Mouse (Mus musculus) embryonic facial prominence, embryonic 15.5 days (tissue): Measurements from ENCODE around the gene Hoxc12. TPM values are rescaled to one million over a fixed set of nuclear protein-coding genes. Genes with fewer than 3 reads are reported as not detected.

Source experiments
- ATAC-seq: fragments of 200-750 bp; cut with Nextera tagmentation; 2 replicates; pipeline ENCODE4 v1.8.0; 2017; ENCODE audit warnings: low read depth, moderate TSS enrichment; ENCODE audit not compliant: insufficient number of reproducible peaks, low FRiP score, low TSS enrichment
- H3K27ac ChIP-seq: fragments of 300-500 bp; sonication (generic); replicated peaks from 2 replicates; pipeline ENCODE4 v1.5.1; 2015; ENCODE audit warnings: mild to moderate bottlenecking, inconsistent platforms
- H3K27me3 ChIP-seq: fragments of 300-500 bp; sonication (generic); 2 replicates; pipeline ENCODE4 v1.6.1; 2015; ENCODE audit warnings: inconsistent platforms
- H3K36me3 ChIP-seq: fragments of 300-500 bp; sonication (generic); 2 replicates; pipeline ENCODE4 v1.6.1; 2015; ENCODE audit warnings: mild to moderate bottlenecking, inconsistent platforms
- H3K4me1 ChIP-seq: fragments of 300-500 bp; sonication (generic); 2 replicates; pipeline ENCODE4 v1.6.1; 2015; ENCODE audit warnings: inconsistent platforms
- H3K4me2 ChIP-seq: fragments of 300-500 bp; sonication (generic); replicated peaks from 2 replicates; pipeline ENCODE4 v1.6.1; 2015; ENCODE audit warnings: mild to moderate bottlenecking, inconsistent platforms
- H3K4me3 ChIP-seq: fragments of 300-500 bp; sonication (generic); replicated peaks from 2 replicates; pipeline ENCODE4 v1.5.1; 2015; ENCODE audit warnings: mild to moderate bottlenecking, inconsistent platforms
- H3K9ac ChIP-seq: fragments of 300-500 bp; sonication (generic); 2 replicates; pipeline ENCODE4 v1.6.1; 2015; ENCODE audit warnings: inconsistent platforms
- H3K9me3 ChIP-seq: fragments of 300-500 bp; sonication (generic); replicated peaks from 2 replicates; pipeline ENCODE4 v1.6.1; 2016; ENCODE audit warnings: inconsistent platforms
- WGBS: fragments of 180-500 bp; shearing (Covaris S2); methylation state at CpG from one replicate; pipeline ENCODE4 v1.1.7; 2015; 5-methylcytosine and 5-hydroxymethylcytosine counted together
- polyA plus RNA-seq: library from polyadenylated mRNA; unstranded; fragments of >200 nt; fragmentation: Nextera tagmentation; extraction: Ambion mirVana; gene quantifications from 2 replicates; pipeline ENCODE4 v1.2.1, GENCODE M21; 2015

Gene Hoxc12
- polyA plus RNA-seq, 1 experiment from 2014 or later = 0.21 TPM

- Histone ChIP-seq H3K27ac (no peak overlapping the region), H3K9me3 (no peaks in the 10 kb centered on the region), H3K4me3 (no peak overlapping the region), H3K27me3 (peaks cover 94% of the 10 kb centered on the region), H3K9ac (no peak overlapping the region), H3K4me2 (no peak overlapping the region), H3K36me3 (no peaks in the 10 kb centered on the region), H3K4me1 (no peaks in the 10 kb centered on the region)
- no peak for ATAC-seq
- 1% methylated on average over 28 of the region's 28 CpGs for WGBS
These were observed 18.4 kb downstream of the Hoxc12 start for GRCm38 (mm10) chr15:102955007-102955382.

- H3K27ac ChIP-seq = no peak overlapping the region
- H3K9ac ChIP-seq = no peak overlapping the region
- no peaks in the 10 kb centered on the region for H3K4me1 ChIP-seq
- H3K27me3 ChIP-seq = peaks cover 95% of the 10 kb centered on the region
- H3K9me3 ChIP-seq = no peaks in the 10 kb centered on the region
- H3K4me3 ChIP-seq = no peak overlapping the region
- WGBS = 1% methylated on average over 40 of the region's 40 CpGs
- ATAC-seq = no peak
- H3K36me3 ChIP-seq = no peaks in the 10 kb centered on the region
- H3K4me2 ChIP-seq = no peak overlapping the region
These were observed 19.5 kb downstream of the Hoxc12 start for GRCm38 (mm10) chr15:102955833-102956640.

GRCm38 (mm10) chr15:102956906-102957305 is 20.3 kb downstream of the Hoxc12 start:
- Histone ChIP-seq H3K27me3 (peaks cover 94% of the 10 kb centered on the region), H3K4me3 (no peak overlapping the region), H3K27ac (no peak overlapping the region), H3K4me2 (no peak overlapping the region), H3K9me3 (no peaks in the 10 kb centered on the region), H3K36me3 (no peaks in the 10 kb centered on the region), H3K9ac (no peak overlapping the region), H3K4me1 (no peaks in the 10 kb centered on the region)
- under 1% methylated on average over 12 of the region's 12 CpGs for WGBS
- no peak for ATAC-seq

- no peak overlapping the region for H3K27ac ChIP-seq
- no peaks in the 10 kb centered on the region for H3K9me3 ChIP-seq
- under 1% methylated on average over 13 of the region's 13 CpGs for WGBS
- H3K9ac ChIP-seq = no peak overlapping the region
- H3K4me3 ChIP-seq = no peak overlapping the region
- no peaks in the 10 kb centered on the region for H3K36me3 ChIP-seq
- peaks cover 92% of the 10 kb centered on the region for H3K27me3 ChIP-seq
- H3K4me1 ChIP-seq = no peaks in the 10 kb centered on the region
- ATAC-seq = no peak
- H3K4me2 ChIP-seq = no peak overlapping the region
These were observed 23.2 kb downstream of the Hoxc12 start for GRCm38 (mm10) chr15:102959663-102960191.

GRCm38 (mm10) chr15:102961728-102962127 is 25.2 kb downstream of the Hoxc12 start:
- H3K27me3 ChIP-seq = peaks cover 94% of the 10 kb centered on the region
- no peak overlapping the region for H3K9ac ChIP-seq
- H3K27ac ChIP-seq = no peak overlapping the region
- H3K4me2 ChIP-seq = no peak overlapping the region
- peaks cover 4% of the 10 kb centered on the region; the same call in 1 of the 2 replicates for H3K4me1 ChIP-seq
- H3K36me3 ChIP-seq = no peaks in the 10 kb centered on the region
- H3K4me3 ChIP-seq = no peak overlapping the region
- WGBS = 1% methylated on average over 6 of the region's 6 CpGs
- no peaks in the 10 kb centered on the region for H3K9me3 ChIP-seq
- no peak for ATAC-seq

- Histone ChIP-seq H3K4me1 (peaks cover 8% of the 10 kb centered on the region; the same call in 1 of the 2 replicates), H3K27me3 (peaks cover 94% of the 10 kb centered on the region), H3K27ac (no peak overlapping the region), H3K9me3 (no peaks in the 10 kb centered on the region), H3K9ac (no peak overlapping the region), H3K36me3 (no peaks in the 10 kb centered on the region), H3K4me2 (no peak overlapping the region), H3K4me3 (no peak overlapping the region)
- ATAC-seq = no peak
- 2% methylated on average over 13 of the region's 13 CpGs for WGBS
These were observed 25.9 kb downstream of the Hoxc12 start for GRCm38 (mm10) chr15:102962492-102962891.

- H3K4me1 ChIP-seq = peaks cover 8% of the 10 kb centered on the region; the same call in 1 of the 2 replicates
- H3K9ac ChIP-seq = no peak overlapping the region
- H3K4me2 ChIP-seq = no peak overlapping the region
These were observed 26.7 kb downstream of the Hoxc12 start for GRCm38 (mm10) chr15:102963259-102963658.

GRCm38 (mm10) chr15:102963671-102964640 is 27.4 kb downstream of the Hoxc12 start:
- no peaks in the 10 kb centered on the region for H3K36me3 ChIP-seq
- H3K9me3 ChIP-seq = no peaks in the 10 kb centered on the region
- H3K4me1 ChIP-seq = peaks cover 8% of the 10 kb centered on the region; the same call in 1 of the 2 replicates
- 2% methylated on average over 28 of the region's 28 CpGs for WGBS
- H3K9ac ChIP-seq = no peak overlapping the region
- H3K4me2 ChIP-seq = 0 out of 2 replicates have a peak overlapping the region, but pooled peaks have one; percentile 4
- H3K27ac ChIP-seq = no peak overlapping the region
- no peak overlapping the region for H3K4me3 ChIP-seq
- no peak for ATAC-seq
- peaks cover 92% of the 10 kb centered on the region for H3K27me3 ChIP-seq

More at GRCm38 (mm10) chr15:102963259-102963658, 26.7 kb downstream of the Hoxc12 start:
- Histone ChIP-seq H3K27ac (no peak overlapping the region), H3K4me3 (no peak overlapping the region), H3K27me3 (peaks cover 92% of the 10 kb centered on the region), H3K9me3 (no peaks in the 10 kb centered on the region), H3K36me3 (no peaks in the 10 kb centered on the region)
- 3% methylated on average over 8 of the region's 8 CpGs for WGBS
- ATAC-seq = no peak

- WGBS = 4% methylated on average over 26 of the region's 26 CpGs
- ATAC-seq = no peak
- Histone ChIP-seq H3K27me3 (peaks cover 95% of the 10 kb centered on the region), H3K9me3 (no peaks in the 10 kb centered on the region), H3K4me2 (no peak overlapping the region), H3K4me1 (peaks cover 8% of the 10 kb centered on the region; the same call in 1 of the 2 replicates), H3K27ac (no peak overlapping the region), H3K36me3 (no peaks in the 10 kb centered on the region), H3K9ac (no peak overlapping the region), H3K4me3 (no peak overlapping the region)
These were observed 28.7 kb downstream of the Hoxc12 start for GRCm38 (mm10) chr15:102965003-102965891.
